Mouse (Mus musculus): ENCODE measurements at regions not wholly inside any gene's neighbourhood (a gene's known extent, or its start where the extent isn't known, plus 50 kb on each side); places are given as distances from the start of the nearest gene placed in this dataset.

DNA sequence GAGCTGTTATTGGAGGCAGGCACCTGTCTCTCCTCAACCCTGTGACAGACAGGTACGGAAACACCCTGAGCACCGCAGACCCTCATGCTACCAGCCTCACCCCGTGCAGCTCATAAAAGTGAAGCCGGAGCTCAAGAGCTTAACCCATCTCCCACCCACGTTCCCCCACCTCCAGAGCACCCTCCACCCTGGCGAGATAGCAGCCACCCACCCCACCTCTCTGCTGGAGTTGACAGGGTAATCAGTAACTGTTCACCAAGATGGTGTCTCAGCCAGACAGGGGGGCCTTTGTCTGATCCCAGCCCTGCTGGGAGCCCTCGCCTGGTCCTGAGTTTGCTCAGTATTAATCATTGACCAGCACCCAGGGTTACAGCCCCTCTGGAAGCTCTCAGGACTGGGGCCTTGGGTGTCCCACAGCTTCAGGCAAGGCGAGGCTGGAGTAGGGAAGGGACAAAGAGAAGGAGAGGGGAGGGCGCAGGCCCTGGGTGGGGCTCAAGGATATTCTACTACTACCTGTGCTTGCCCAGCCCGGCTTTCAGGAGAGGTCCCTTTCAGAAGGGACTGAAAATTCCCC is 151.3 kb upstream of the Haao start:
- Histone ChIP-seq H3K27ac (ENCODE audit: low read length) (peak overlapping the region; percentile 92), H3K4me1 (replicated peaks; ENCODE audit: control insufficient read depth, insufficient read depth, low read length) (peaks cover 8% of the 10 kb centered on the region), H3K9ac (ENCODE audit: low read length) (no peak overlapping the region), H3K36me3 (ENCODE audit: control insufficient read depth, insufficient read depth, low read length) (no peaks in the 10 kb centered on the region), H3K4me2 (ENCODE audit: low read depth, low read length) (peak overlapping the region; percentile 26; the same call in 1 of the 2 replicates), H3K27me3 (ENCODE audit: control insufficient read depth, insufficient read depth, low read depth, low read length) (no peaks in the 10 kb centered on the region), H3K9me3 (ENCODE audit: control insufficient read depth, low read length) (no peaks in the 10 kb centered on the region), H3K4me3 (ENCODE audit: low read length) (no peak overlapping the region)
- ATAC-seq (ENCODE audit: low read depth) = peak; percentile 88
- WGBS = 56% methylated on average over 10 of the region's 10 CpGs

- Histone ChIP-seq H3K27me3 (ENCODE audit: control insufficient read depth, insufficient read depth, low read depth, low read length) (no peaks in the 10 kb centered on the region), H3K9me3 (ENCODE audit: control insufficient read depth, low read length) (no peaks in the 10 kb centered on the region), H3K4me1 (replicated peaks; ENCODE audit: control insufficient read depth, insufficient read depth, low read length) (peaks cover 3% of the 10 kb centered on the region; the same call in 1 of the 2 replicates), H3K4me2 (ENCODE audit: low read depth, low read length) (peak overlapping the region; percentile 19; the same call in 1 of the 2 replicates), H3K9ac (ENCODE audit: low read length) (peak overlapping the region; percentile 21; the same call in 1 of the 2 replicates), H3K27ac (ENCODE audit: low read length) (peak overlapping the region; percentile 92), H3K36me3 (ENCODE audit: control insufficient read depth, insufficient read depth, low read length) (no peaks in the 10 kb centered on the region), H3K4me3 (ENCODE audit: low read length) (no peak overlapping the region)
- 69% methylated on average over 7 of the region's 7 CpGs for WGBS
- no peak for ATAC-seq (ENCODE audit: low read depth)
Observed at GRCm38 (mm10) chr17:83998341-83998740, 150.6 kb upstream of the Haao start.

DNA sequence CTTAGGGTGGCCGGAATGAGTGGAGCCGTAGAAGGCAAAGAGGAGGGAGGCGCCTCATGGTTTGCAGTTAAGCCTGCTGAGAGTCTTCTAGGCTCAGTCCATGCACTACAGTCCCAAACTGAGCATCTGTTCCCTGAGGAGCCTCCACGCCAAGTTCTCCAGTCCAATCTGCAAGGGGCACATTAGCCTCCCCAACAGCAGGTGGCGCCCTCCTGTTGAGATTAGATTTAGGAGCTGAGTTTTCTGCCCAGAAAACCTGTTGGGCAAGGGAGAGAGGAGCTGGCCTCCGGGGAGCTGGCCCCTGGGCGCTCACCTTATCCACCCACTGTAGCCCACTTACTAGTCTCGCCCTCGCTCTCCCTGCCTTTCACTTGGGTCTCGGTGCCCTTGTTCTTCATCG is 150.0 kb upstream of the Haao start:
- H3K9ac ChIP-seq (ENCODE audit: low read length) = peak overlapping the region; percentile 21; the same call in 1 of the 2 replicates
- no peak overlapping the region for H3K4me3 ChIP-seq (ENCODE audit: low read length)
- WGBS = 66% methylated on average over 11 of the region's 11 CpGs
- no peaks in the 10 kb centered on the region for H3K36me3 ChIP-seq (ENCODE audit: control insufficient read depth, insufficient read depth, low read length)
- H3K4me2 ChIP-seq (ENCODE audit: low read depth, low read length) = peak overlapping the region; percentile 19; the same call in 1 of the 2 replicates
- no peak for ATAC-seq (ENCODE audit: low read depth)
- H3K9me3 ChIP-seq (ENCODE audit: control insufficient read depth, low read length) = no peaks in the 10 kb centered on the region
- peak overlapping the region; percentile 92 for H3K27ac ChIP-seq (ENCODE audit: low read length)
- no peaks in the 10 kb centered on the region for H3K27me3 ChIP-seq (ENCODE audit: control insufficient read depth, insufficient read depth, low read depth, low read length)
- H3K4me1 ChIP-seq (replicated peaks; ENCODE audit: control insufficient read depth, insufficient read depth, low read length) = peaks cover 3% of the 10 kb centered on the region; the same call in 1 of the 2 replicates

DNA sequence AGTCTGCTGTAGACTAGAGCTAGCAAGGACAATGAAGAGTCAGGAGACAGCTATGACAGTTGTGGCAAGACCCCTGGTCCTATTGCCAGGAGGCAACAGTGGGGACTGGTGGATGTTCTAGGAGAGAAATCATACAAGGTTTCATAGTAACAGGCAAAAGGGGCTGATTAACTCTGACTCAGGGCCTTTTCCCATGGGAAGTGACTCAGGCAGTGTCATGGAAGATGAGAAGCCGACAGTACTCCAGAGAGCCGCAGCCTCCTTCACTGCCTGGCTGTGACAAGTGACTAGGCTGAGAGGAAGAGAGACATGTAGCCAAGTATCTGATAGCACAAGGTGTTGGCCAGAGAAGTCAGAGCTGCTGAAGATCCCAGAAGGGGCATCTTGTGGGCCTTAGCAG is 145.3 kb upstream of the Haao start:
- H3K36me3 ChIP-seq (ENCODE audit: control insufficient read depth, insufficient read depth, low read length) = no peaks in the 10 kb centered on the region
- H3K4me1 ChIP-seq (replicated peaks; ENCODE audit: control insufficient read depth, insufficient read depth, low read length) = peaks cover 41% of the 10 kb centered on the region
- no peak overlapping the region for H3K27ac ChIP-seq (ENCODE audit: low read length)
- H3K9ac ChIP-seq (ENCODE audit: low read length) = no peak overlapping the region
- ATAC-seq (ENCODE audit: low read depth) = no peak
- no peaks in the 10 kb centered on the region for H3K27me3 ChIP-seq (ENCODE audit: control insufficient read depth, insufficient read depth, low read depth, low read length)
- no peak overlapping the region for H3K4me2 ChIP-seq (ENCODE audit: low read depth, low read length)
- H3K9me3 ChIP-seq (ENCODE audit: control insufficient read depth, low read length) = no peaks in the 10 kb centered on the region
- WGBS = 55% methylated on average over 2 of the region's 2 CpGs
- no peak overlapping the region for H3K4me3 ChIP-seq (ENCODE audit: low read length)

DNA sequence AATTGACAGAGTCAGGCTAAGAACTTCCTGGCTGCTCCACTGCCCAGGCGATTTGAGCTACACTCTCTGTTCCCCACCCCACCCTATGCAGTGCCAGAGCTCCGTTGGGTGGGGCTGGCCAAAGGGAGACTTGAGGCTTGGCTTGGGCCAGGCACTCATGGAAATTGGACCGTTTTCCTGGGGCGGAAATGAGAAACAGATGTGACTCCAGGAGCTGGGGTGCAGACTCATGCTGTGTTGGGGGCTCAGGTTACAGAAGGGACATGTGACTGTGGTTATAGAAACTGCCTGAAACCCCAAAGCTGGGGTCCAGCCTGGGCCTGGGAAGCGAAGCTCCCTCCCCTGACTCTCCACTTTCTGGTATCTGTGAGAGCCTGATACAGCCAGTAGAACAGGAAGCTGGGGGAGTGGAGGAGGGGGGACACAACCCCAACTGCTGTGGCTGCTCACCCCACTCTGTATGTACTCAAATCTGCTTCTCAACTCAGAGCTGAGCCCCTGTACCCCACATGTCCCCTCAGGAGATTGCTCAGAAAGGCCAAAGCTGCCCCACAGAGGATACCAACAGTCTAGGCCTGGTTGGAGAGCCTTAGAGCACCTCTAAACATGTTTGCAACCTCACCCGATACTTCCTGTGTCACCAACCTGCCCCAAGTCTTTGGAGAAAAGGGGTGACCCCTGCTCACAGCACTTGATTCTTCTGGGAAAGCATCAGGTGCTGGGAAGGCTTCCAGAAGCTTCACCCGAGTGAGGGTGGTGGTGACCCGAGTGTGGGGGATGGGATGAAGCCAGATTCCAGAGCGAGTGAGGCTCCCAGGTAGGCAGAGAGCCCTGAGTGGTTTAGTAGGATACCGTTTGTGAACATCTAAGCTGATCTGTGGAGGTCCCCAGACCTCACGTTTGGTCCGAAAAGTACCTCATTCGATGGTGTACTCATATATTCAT is 142.9 kb upstream of the Haao start:
- 42% methylated on average over 13 of the region's 13 CpGs for WGBS
- peak; percentile 89 for ATAC-seq (ENCODE audit: low read depth)
- H3K27me3 ChIP-seq (ENCODE audit: control insufficient read depth, insufficient read depth, low read depth, low read length) = no peaks in the 10 kb centered on the region
- H3K4me3 ChIP-seq (ENCODE audit: low read length) = no peak overlapping the region
- no peaks in the 10 kb centered on the region for H3K9me3 ChIP-seq (ENCODE audit: control insufficient read depth, low read length)
- H3K9ac ChIP-seq (ENCODE audit: low read length) = peak overlapping the region; percentile 44
- peaks cover 64% of the 10 kb centered on the region for H3K4me1 ChIP-seq (replicated peaks; ENCODE audit: control insufficient read depth, insufficient read depth, low read length)
- no peaks in the 10 kb centered on the region for H3K36me3 ChIP-seq (ENCODE audit: control insufficient read depth, insufficient read depth, low read length)
- H3K27ac ChIP-seq (ENCODE audit: low read length) = peak overlapping the region; percentile 99
- no peak overlapping the region for H3K4me2 ChIP-seq (ENCODE audit: low read depth, low read length)

DNA sequence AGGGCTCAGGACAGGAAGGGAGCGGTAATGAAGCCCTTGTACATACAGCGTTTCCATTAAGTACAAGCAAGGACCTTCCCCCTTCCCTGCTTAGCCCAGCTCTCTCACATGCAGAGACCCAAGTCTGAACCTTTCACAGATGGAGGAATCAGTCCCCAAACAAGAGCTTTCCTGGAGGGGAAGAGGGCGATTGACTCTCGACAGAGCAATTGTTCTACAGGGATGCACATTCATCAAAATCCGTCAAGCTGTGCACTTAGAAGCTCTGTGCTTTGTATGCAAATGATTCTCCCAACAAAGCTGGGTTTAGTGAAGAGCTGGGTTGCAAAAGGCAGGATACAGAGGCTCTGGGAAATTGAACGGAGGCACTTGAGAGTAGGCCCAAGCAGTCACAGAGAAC is 141.1 kb upstream of the Haao start:
- H3K4me2 ChIP-seq (ENCODE audit: low read depth, low read length) = no peak overlapping the region
- H3K4me3 ChIP-seq (ENCODE audit: low read length) = no peak overlapping the region
- H3K36me3 ChIP-seq (ENCODE audit: control insufficient read depth, insufficient read depth, low read length) = no peaks in the 10 kb centered on the region
- H3K27me3 ChIP-seq (ENCODE audit: control insufficient read depth, insufficient read depth, low read depth, low read length) = no peaks in the 10 kb centered on the region
- H3K27ac ChIP-seq (ENCODE audit: low read length) = peak overlapping the region; percentile 99
- H3K4me1 ChIP-seq (replicated peaks; ENCODE audit: control insufficient read depth, insufficient read depth, low read length) = peaks cover 78% of the 10 kb centered on the region
- peak; percentile 15; the same call in 1 of the 2 replicates for ATAC-seq (ENCODE audit: low read depth)
- H3K9me3 ChIP-seq (ENCODE audit: control insufficient read depth, low read length) = no peaks in the 10 kb centered on the region
- WGBS = 40% methylated on average over 6 of the region's 6 CpGs
- H3K9ac ChIP-seq (ENCODE audit: low read length) = 0 out of 2 replicates have a peak overlapping the region, but pooled peaks have one; percentile 14

- no peak for ATAC-seq (ENCODE audit: low read depth)
- H3K4me1 ChIP-seq (replicated peaks; ENCODE audit: control insufficient read depth, insufficient read depth, low read length) = peaks cover 84% of the 10 kb centered on the region
- no peaks in the 10 kb centered on the region for H3K27me3 ChIP-seq (ENCODE audit: control insufficient read depth, insufficient read depth, low read depth, low read length)
- H3K4me3 ChIP-seq (ENCODE audit: low read length) = no peak overlapping the region
- no peaks in the 10 kb centered on the region for H3K9me3 ChIP-seq (ENCODE audit: control insufficient read depth, low read length)
- no peak overlapping the region for H3K4me2 ChIP-seq (ENCODE audit: low read depth, low read length)
- no peaks in the 10 kb centered on the region for H3K36me3 ChIP-seq (ENCODE audit: control insufficient read depth, insufficient read depth, low read length)
- 67% methylated on average over 5 of the region's 5 CpGs for WGBS
- H3K9ac ChIP-seq (ENCODE audit: low read length) = no peak overlapping the region
- peak overlapping the region; percentile 99 for H3K27ac ChIP-seq (ENCODE audit: low read length)
Observed at GRCm38 (mm10) chr17:83988165-83988564, 140.4 kb upstream of the Haao start.

GRCm38 (mm10) chr17:83987683-83988082 is 139.9 kb upstream of the Haao start:
- no peak for ATAC-seq (ENCODE audit: low read depth)
- peak overlapping the region; percentile 99 for H3K27ac ChIP-seq (ENCODE audit: low read length)

DNA sequence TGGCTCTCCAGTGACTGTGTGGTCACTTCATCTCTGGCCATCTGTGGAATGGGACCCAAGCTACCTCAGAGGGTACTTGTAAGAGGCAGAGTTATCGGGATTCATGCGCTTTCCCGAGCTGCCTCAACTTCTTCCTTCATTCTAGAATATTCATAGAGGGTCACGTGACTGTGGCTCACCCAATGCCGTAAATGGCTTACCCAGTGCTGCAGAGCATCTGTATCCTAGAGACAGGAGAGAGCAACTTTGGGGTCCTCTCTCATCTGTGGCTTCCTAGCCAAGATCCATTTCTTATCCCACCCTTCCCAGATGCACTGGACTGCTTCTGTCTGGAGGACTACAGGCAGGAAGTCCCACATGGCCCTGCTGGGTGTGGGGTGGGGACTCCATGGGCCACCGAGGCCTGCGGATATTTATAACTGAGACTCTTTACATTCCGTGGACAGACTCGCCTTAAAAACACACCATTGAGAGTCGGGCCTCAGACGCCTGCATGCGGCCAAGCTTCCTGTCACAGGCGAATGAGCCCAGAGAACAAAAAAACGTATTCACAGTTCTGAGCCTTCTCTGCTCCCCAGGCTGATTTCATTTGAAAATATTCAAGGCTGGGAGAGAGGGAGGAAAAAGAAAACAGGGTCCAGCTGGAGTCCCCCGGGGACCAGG is 138.3 kb upstream of the Haao start:
- Histone ChIP-seq H3K4me2 (ENCODE audit: low read depth, low read length) (no peak overlapping the region), H3K9ac (ENCODE audit: low read length) (peak overlapping the region; percentile 29), H3K9me3 (ENCODE audit: control insufficient read depth, low read length) (no peaks in the 10 kb centered on the region), H3K27ac (ENCODE audit: low read length) (peak overlapping the region; percentile 99), H3K36me3 (ENCODE audit: control insufficient read depth, insufficient read depth, low read length) (no peaks in the 10 kb centered on the region), H3K4me3 (ENCODE audit: low read length) (no peak overlapping the region), H3K27me3 (ENCODE audit: control insufficient read depth, insufficient read depth, low read depth, low read length) (no peaks in the 10 kb centered on the region), H3K4me1 (replicated peaks; ENCODE audit: control insufficient read depth, insufficient read depth, low read length) (peaks cover 93% of the 10 kb centered on the region)
- ATAC-seq (ENCODE audit: low read depth) = 0 out of 2 replicates have a peak, but pooled peaks have one; percentile 5
- 32% methylated on average over 15 of the region's 15 CpGs for WGBS

More at GRCm38 (mm10) chr17:83987683-83988082, 139.9 kb upstream of the Haao start:
- Histone ChIP-seq H3K36me3 (ENCODE audit: control insufficient read depth, insufficient read depth, low read length) (no peaks in the 10 kb centered on the region), H3K27me3 (ENCODE audit: control insufficient read depth, insufficient read depth, low read depth, low read length) (no peaks in the 10 kb centered on the region), H3K9me3 (ENCODE audit: control insufficient read depth, low read length) (no peaks in the 10 kb centered on the region), H3K4me1 (replicated peaks; ENCODE audit: control insufficient read depth, insufficient read depth, low read length) (peaks cover 89% of the 10 kb centered on the region), H3K4me2 (ENCODE audit: low read depth, low read length) (no peak overlapping the region), H3K4me3 (ENCODE audit: low read length) (no peak overlapping the region), H3K9ac (ENCODE audit: low read length) (no peak overlapping the region)
- WGBS = 56% methylated on average over 4 of the region's 4 CpGs
